Mouse (Mus musculus) forebrain, embryonic 10.5 days (tissue): ENCODE data around the gene Paxx. TPM values are rescaled to one million over a fixed set of nuclear protein-coding genes. Genes with fewer than 3 reads are reported as not detected.
A peak's percentile ranks its signal among the peaks of the same experiment; 100 is the strongest.

Source experiments
- DNase-seq: peaks from one replicate; pipeline ENCODE4 v3.0.0-alpha.2; 2017; ENCODE audit warnings: low spot score; ENCODE audit errors: extremely low spot score
- H3K27ac ChIP-seq: fragments of 300-500 bp; sonication (generic); 2 replicates; pipeline ENCODE4 v1.5.1; 2016; ENCODE audit warnings: mild to moderate bottlenecking
- H3K27me3 ChIP-seq: fragments of 300-500 bp; sonication (generic); 2 replicates; pipeline ENCODE4 v1.6.1; 2016; ENCODE audit warnings: mild to moderate bottlenecking; ENCODE audit not compliant: poor library complexity, severe bottlenecking
- H3K36me3 ChIP-seq: fragments of 300-500 bp; sonication (generic); replicated peaks from 2 replicates; pipeline ENCODE4 v1.6.1; 2016; ENCODE audit warnings: mild to moderate bottlenecking, moderate library complexity
- H3K4me1 ChIP-seq: fragments of 300-500 bp; sonication (generic); 2 replicates; pipeline ENCODE4 v1.6.1; 2016
- H3K4me3 ChIP-seq: fragments of 300-500 bp; sonication (generic); 2 replicates; pipeline ENCODE4 v1.5.1; 2016; ENCODE audit warnings: mild to moderate bottlenecking, moderate library complexity
- H3K9me3 ChIP-seq: fragments of 300-500 bp; sonication (generic); 2 replicates; pipeline ENCODE4 v1.6.1; 2016; ENCODE audit warnings: mild to moderate bottlenecking, moderate library complexity
- WGBS: fragments of 180-500 bp; shearing (Covaris S2); methylation state at CpG from one replicate; pipeline ENCODE4 v1.1.7; 2016; 5-methylcytosine and 5-hydroxymethylcytosine counted together
- polyA plus RNA-seq: library from polyadenylated mRNA; unstranded; fragments of >200 nt; fragmentation: Nextera tagmentation; extraction: Ambion mirVana; gene quantifications from 2 replicates; pipeline ENCODE4 v1.2.1, GENCODE M21; 2016

Paxx gene
- polyA plus RNA-seq, 1 experiment from 2014 or later = 12.4 TPM

DNA sequence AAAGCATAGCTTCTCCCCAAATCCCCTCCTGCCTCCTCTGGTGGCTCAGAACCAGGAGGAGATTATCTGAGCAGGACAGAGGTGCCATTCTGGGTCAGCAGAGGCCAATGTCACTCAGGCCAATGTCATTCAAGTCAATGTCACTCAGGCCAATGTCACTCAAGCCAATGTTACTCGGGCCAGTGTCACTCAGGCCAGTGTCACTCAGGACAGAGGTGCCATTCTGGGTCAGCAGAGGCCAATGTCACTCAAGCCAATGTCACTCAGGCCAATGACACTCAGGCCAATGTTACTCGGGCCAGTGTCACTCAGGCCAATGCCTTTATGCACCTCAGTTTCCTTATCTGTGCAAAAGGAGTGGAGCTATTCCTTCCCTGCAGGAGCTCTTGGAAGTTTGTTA lies 11.7 kb upstream of the Paxx start:
- DNase-seq = no peak
- 83% methylated on average over 2 of the region's 2 CpGs for WGBS
- H3K36me3 ChIP-seq = no peaks in the 10 kb centered on the region
- peaks cover 7% of the 10 kb centered on the region for H3K4me1 ChIP-seq
- no peaks in the 10 kb centered on the region; the same call in 1 of the 2 replicates for H3K27me3 ChIP-seq
- no peak overlapping the region for H3K27ac ChIP-seq
- no peak overlapping the region for H3K4me3 ChIP-seq
- H3K9me3 ChIP-seq = no peaks in the 10 kb centered on the region

DNA sequence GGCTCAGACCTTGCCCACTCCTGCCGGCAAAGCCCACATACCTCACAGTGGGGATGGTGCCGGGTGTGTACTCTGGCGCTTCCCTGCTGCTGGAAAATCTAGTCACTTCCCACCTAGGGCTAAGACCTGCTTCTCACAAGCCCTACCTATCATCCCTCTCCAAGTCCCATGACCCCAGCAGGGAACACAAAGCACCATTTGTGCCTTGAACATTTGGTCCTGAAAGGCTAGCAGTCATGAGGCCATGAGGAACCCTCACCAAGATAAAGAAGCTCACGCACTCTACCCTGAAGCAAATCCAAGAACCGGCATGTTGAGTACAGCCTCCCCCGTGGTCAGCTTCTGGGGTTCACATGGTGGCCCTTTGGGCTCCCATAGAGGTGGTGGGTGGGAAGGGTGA lies 9.1 kb upstream of the Paxx start, which contains the start of gene Ptgds:
Gene Ptgds (minus strand): TSS at position 78 of the 400 bp plus-strand sequence.
- Histone ChIP-seq H3K4me1 (peaks cover 31% of the 10 kb centered on the region), H3K36me3 (no peaks in the 10 kb centered on the region), H3K27me3 (no peaks in the 10 kb centered on the region; the same call in 1 of the 2 replicates), H3K9me3 (no peaks in the 10 kb centered on the region), H3K4me3 (no peak within 1 kb of the TSS), H3K27ac (no peak within 1 kb of the TSS; the same call in 1 of the 2 replicates)
- DNase-seq = no peak
- 70% methylated on average over 6 of the region's 6 CpGs for WGBS

- Histone ChIP-seq H3K4me3 (no peak overlapping the region), H3K27ac (no peak overlapping the region; the same call in 1 of the 2 replicates), H3K36me3 (no peaks in the 10 kb centered on the region), H3K9me3 (no peaks in the 10 kb centered on the region), H3K27me3 (no peaks in the 10 kb centered on the region; the same call in 1 of the 2 replicates), H3K4me1 (peaks cover 31% of the 10 kb centered on the region)
- WGBS = 78% methylated on average over 10 of the region's 10 CpGs
- no peak for DNase-seq
Observed at GRCm38 (mm10) chr2:25468962-25469915, 8.3 kb upstream of the Paxx start.

GRCm38 (mm10) chr2:25467606-25468303 lies 6.9 kb upstream of the Paxx start:
- Histone ChIP-seq H3K9me3 (no peaks in the 10 kb centered on the region), H3K27ac (no peak overlapping the region), H3K36me3 (no peaks in the 10 kb centered on the region), H3K27me3 (no peaks in the 10 kb centered on the region; the same call in 1 of the 2 replicates), H3K4me1 (peaks cover 31% of the 10 kb centered on the region), H3K4me3 (no peak overlapping the region)
- DNase-seq = no peak
- WGBS = 75% methylated on average over 14 of the region's 14 CpGs

DNA sequence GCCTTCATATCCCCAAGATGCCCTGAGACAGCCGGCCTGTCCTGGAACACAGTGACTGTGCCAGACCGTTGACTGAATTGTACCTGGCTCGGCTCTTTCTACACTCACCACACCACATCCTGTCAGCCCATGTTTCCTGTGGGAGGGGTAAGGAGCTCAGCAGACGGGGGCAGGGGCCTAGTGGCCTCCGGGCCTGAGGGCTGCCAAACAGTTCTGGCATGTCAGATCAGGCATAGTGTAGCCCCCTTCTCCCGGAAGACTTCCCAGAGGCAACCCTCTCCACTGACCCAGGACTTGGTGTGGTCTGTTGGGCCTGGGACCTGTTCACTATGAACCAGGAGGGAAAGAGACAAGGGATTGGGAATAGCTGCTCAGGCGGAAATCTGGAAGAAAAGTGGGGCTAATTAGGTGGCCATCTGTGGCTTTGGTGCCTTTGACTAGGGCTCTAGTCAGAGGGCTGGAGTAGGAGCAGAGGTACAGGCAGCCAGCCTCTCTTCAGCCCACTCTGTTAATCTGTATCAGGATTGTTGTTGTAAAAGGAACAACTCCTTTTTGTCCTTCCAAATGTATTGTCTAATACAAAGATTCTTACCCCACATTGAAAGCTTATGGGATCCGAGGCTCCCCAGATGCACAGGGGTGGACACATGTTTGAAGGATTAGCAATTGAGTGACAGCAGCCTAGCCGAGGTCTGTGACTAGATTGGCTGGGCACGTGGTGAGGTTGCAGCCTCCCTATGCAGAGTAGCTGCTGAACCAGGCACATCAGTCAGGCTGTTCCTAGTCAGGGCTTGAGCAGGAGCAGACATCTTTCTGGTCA lies 5.1 kb upstream of the Paxx start:
- peaks cover 37% of the 10 kb centered on the region for H3K4me1 ChIP-seq
- peak overlapping the region; percentile 56 for H3K27ac ChIP-seq
- no peaks in the 10 kb centered on the region for H3K9me3 ChIP-seq
- H3K36me3 ChIP-seq = no peaks in the 10 kb centered on the region
- WGBS = 44% methylated on average over 10 of the region's 10 CpGs
- no peaks in the 10 kb centered on the region; the same call in 1 of the 2 replicates for H3K27me3 ChIP-seq
- no peak overlapping the region for H3K4me3 ChIP-seq
- no peak for DNase-seq

DNA sequence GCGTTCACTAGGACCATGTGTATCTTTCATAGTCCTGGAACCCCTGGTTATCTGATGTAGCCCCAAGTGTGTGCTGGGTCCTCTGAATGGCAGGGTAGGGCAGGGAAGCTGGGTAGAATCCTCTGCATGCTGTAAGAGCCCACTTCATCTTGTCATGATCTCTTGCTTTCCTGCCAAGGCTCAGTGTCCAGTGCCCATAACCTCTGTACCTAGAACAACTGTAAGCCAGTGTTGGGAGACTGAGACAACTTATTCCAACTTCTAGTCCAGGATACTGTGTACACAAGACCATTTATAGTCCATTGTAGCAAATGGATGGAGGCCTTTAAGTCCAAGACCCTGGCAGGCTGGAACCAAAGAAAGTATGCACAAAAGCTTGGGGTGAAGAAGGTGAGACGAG lies 4.4 kb upstream of the Paxx start:
- WGBS = 94% methylated on average over 2 of the region's 2 CpGs
- peaks cover 42% of the 10 kb centered on the region for H3K4me1 ChIP-seq
- H3K4me3 ChIP-seq = no peak overlapping the region
- H3K27ac ChIP-seq = peak overlapping the region; percentile 56
- no peaks in the 10 kb centered on the region for H3K9me3 ChIP-seq
- DNase-seq = no peak
- H3K36me3 ChIP-seq = no peaks in the 10 kb centered on the region
- no peaks in the 10 kb centered on the region; the same call in 1 of the 2 replicates for H3K27me3 ChIP-seq

GRCm38 (mm10) chr2:25463630-25464029 lies 2.7 kb upstream of the Paxx start:
- DNase-seq = no peak
- Histone ChIP-seq H3K27ac (no peak overlapping the region), H3K4me1 (peaks cover 58% of the 10 kb centered on the region), H3K36me3 (peaks cover 6% of the 10 kb centered on the region), H3K4me3 (no peak overlapping the region), H3K27me3 (no peaks in the 10 kb centered on the region), H3K9me3 (no peaks in the 10 kb centered on the region)
- whole genome bisulfite sequencing = 84% methylated on average over 3 of the region's 3 CpGs

DNA sequence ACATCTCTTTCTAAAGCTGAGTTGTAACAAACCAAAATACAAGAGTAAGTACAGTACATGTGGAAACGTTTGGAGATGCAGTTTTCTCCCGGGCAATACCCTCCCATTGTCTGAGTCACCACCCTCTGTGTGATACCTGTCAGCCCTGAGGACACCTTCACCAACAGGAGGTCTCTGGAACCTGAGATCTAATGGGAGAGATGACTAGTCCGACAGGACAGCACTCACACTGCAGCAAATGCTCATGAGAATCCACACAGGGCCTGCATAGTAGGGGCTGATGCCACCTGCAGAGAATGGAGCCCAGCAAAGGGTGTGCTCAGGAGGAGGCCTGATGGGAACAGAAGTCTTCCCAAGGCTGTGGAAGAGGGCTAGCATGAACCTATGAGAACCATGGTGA lies 513 bp upstream of the Paxx start:
- Histone ChIP-seq H3K4me1 (peaks cover 40% of the 10 kb centered on the region), H3K27ac (peak overlapping the region; percentile 91), H3K4me3 (peak overlapping the region; percentile 83), H3K9me3 (no peaks in the 10 kb centered on the region), H3K27me3 (no peaks in the 10 kb centered on the region), H3K36me3 (peaks cover 6% of the 10 kb centered on the region)
- DNase-seq = no peak
- 28% methylated on average over 3 of the region's 3 CpGs for WGBS

DNA sequence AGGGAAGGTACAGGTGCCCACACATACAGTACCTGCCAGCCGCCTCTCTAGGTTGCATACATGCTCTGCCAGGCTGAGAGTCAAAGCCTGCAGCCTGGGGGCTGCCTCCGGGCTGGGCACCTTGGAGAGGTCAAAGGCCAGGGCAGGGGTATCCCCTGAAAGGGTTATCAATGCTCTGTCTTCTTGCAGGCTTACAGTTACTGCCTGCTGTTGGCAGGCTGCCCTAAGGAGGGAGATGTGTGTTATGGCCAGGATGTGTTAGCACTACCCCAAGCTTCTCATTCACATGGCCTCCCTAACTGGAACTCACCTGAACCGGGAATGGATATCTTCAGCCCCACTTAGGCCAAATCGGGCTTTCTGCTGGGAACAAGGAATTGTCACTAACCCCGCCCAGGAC lies 759 bp downstream of the Paxx start:
- Histone ChIP-seq H3K4me3 (peak overlapping the region; percentile 83), H3K9me3 (no peaks in the 10 kb centered on the region), H3K27me3 (no peaks in the 10 kb centered on the region), H3K27ac (peak overlapping the region; percentile 91), H3K4me1 (peaks cover 28% of the 10 kb centered on the region), H3K36me3 (peaks cover 6% of the 10 kb centered on the region)
- 32% methylated on average over 5 of the region's 5 CpGs for WGBS
- DNase-seq = no peak

DNA sequence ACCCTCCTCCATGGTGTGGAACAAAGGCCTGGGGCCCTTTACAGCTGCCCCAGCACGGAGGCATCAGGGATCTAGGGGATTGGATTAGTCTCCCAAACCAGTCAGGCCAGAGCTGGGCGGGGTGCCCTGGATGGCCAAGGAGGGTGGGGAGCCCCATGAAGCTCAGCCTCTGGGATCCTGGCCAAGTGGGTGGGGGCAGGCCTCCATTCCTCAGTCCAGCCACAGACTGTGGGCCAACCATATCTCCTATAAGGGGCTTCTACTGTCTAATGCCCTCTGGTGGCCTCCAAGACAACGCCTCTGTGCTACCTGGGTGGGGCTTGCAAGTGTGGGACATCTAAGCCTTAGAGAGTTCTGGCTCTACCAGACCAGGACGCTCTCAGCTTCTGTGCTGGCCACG lies 2.0 kb downstream of the Paxx start:
- no peak overlapping the region for H3K27ac ChIP-seq
- 81% methylated on average over 5 of the region's 5 CpGs for WGBS
- H3K4me3 ChIP-seq = no peak overlapping the region
- no peaks in the 10 kb centered on the region for H3K27me3 ChIP-seq
- DNase-seq = no peak
- peaks cover 27% of the 10 kb centered on the region for H3K4me1 ChIP-seq
- peaks cover 6% of the 10 kb centered on the region for H3K36me3 ChIP-seq
- no peaks in the 10 kb centered on the region for H3K9me3 ChIP-seq

DNA sequence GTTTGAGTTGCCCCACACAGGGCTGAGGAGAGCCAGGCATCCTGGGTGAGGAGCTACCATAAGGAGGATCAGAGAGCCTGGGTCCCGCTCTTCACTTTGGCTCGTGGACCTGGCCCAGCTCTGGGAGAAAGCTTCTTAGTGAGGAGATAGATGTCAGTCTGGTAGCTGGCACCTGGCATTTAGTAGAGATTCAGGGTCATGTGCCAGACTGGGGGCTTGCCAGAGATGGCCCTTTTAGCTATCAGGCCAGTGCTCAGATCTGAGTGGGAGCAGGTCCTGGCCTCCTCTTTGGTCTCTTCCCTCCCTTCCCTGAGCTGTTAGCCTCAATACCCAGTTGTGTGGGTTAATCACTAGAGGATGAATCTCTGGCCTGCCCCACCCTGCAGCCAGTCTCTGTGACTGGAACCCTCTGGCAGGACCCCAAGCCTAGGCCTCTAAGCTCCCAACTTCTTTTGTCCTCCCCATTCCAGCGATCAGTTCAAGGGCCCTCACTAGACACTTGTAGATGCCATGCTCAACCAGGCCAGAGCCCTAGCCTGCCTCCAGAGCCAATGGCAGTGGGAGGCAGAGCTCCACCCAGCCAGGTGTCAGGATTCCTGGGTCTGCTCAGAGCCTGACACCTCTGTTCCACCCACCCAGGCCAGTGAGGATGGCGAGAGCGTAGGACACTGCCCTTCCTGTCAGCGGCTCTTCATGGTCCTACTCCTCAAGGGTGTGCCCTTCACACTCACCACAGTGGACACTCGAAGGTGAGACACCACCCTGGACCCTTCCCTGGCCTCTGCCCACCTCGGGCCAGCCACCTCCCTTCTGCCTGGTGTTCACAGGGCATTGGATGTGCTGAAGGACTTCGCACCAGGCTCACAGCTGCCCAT lies 3.6 kb downstream of the Paxx start:
- peaks cover 27% of the 10 kb centered on the region for H3K4me1 ChIP-seq
- no peak overlapping the region for H3K4me3 ChIP-seq
- no peak overlapping the region for H3K27ac ChIP-seq
- no peaks in the 10 kb centered on the region for H3K9me3 ChIP-seq
- 86% methylated on average over 9 of the region's 9 CpGs for WGBS
- H3K27me3 ChIP-seq = no peaks in the 10 kb centered on the region
- no peak for DNase-seq
- H3K36me3 ChIP-seq = peaks cover 6% of the 10 kb centered on the region
